Mouse (Mus musculus) midbrain, embryonic 16.5 days (tissue): ENCODE measurements around the gene Cers5. TPM values are rescaled to one million over a fixed set of nuclear protein-coding genes. Genes with fewer than 3 reads are reported as not detected.
A peak's percentile ranks its signal among the peaks of the same experiment; 100 is the strongest.

ENCODE experiments used
- ATAC-seq: fragments of 200-750 bp; cut with Nextera tagmentation; 2 replicates; pipeline ENCODE4 v1.8.0; 2017; ENCODE audit warnings: moderate TSS enrichment
- H3K27ac ChIP-seq: fragments of 300-500 bp; sonication (generic); 2 replicates; pipeline ENCODE4 v1.5.1; 2014; ENCODE audit warnings: mild to moderate bottlenecking, low read length, mixed read lengths
- H3K27me3 ChIP-seq: fragments of 300-500 bp; sonication (generic); 2 replicates; pipeline ENCODE4 v1.6.1; 2014; ENCODE audit warnings: low read depth, low read length, mixed read lengths; ENCODE audit not compliant: control insufficient read depth, insufficient read depth
- H3K36me3 ChIP-seq: fragments of 300-500 bp; sonication (generic); 2 replicates; pipeline ENCODE4 v1.6.1; 2014; ENCODE audit warnings: mild to moderate bottlenecking, low read length, moderate library complexity, mixed read lengths; ENCODE audit not compliant: control insufficient read depth, insufficient read depth
- H3K4me1 ChIP-seq: fragments of 300-500 bp; sonication (generic); 2 replicates; pipeline ENCODE4 v1.6.1; 2014; ENCODE audit warnings: mild to moderate bottlenecking, low read length, mixed read lengths; ENCODE audit not compliant: control insufficient read depth, insufficient read depth
- H3K4me2 ChIP-seq: fragments of 300-500 bp; sonication (generic); 2 replicates; pipeline ENCODE4 v1.6.1; 2014; ENCODE audit warnings: mild to moderate bottlenecking, low read length, mixed read lengths
- H3K4me3 ChIP-seq: fragments of 300-500 bp; sonication (generic); 2 replicates; pipeline ENCODE4 v1.5.1; 2014; ENCODE audit warnings: low read depth, mild to moderate bottlenecking, low read length, moderate library complexity, mixed read lengths
- H3K9ac ChIP-seq: fragments of 300-500 bp; sonication (generic); 2 replicates; pipeline ENCODE4 v1.6.1; 2014; ENCODE audit warnings: low read depth, low read length, mixed read lengths
- H3K9me3 ChIP-seq: fragments of 300-500 bp; sonication (generic); replicated peaks from 2 replicates; pipeline ENCODE4 v1.6.1; 2014; ENCODE audit warnings: mild to moderate bottlenecking, low read length, mixed read lengths; ENCODE audit not compliant: control insufficient read depth, poor library complexity, severe bottlenecking
- WGBS: fragments of 180-500 bp; shearing (Covaris S2); extraction: QIAGEN DNeasy Blood & Tissue Kit; methylation state at CpG from one replicate; pipeline ENCODE4 v1.1.7; 2014; 5-methylcytosine and 5-hydroxymethylcytosine counted together
- polyA plus RNA-seq: library from polyadenylated mRNA; unstranded; fragments of >200 nt; fragmentation: Nextera tagmentation; extraction: Ambion mirVana; gene quantifications from 2 replicates; pipeline ENCODE4 v1.2.1, GENCODE M21; 2015

Cers5 gene
- polyA plus RNA-seq, 1 experiment from 2014 or later: 79.7 TPM

DNA sequence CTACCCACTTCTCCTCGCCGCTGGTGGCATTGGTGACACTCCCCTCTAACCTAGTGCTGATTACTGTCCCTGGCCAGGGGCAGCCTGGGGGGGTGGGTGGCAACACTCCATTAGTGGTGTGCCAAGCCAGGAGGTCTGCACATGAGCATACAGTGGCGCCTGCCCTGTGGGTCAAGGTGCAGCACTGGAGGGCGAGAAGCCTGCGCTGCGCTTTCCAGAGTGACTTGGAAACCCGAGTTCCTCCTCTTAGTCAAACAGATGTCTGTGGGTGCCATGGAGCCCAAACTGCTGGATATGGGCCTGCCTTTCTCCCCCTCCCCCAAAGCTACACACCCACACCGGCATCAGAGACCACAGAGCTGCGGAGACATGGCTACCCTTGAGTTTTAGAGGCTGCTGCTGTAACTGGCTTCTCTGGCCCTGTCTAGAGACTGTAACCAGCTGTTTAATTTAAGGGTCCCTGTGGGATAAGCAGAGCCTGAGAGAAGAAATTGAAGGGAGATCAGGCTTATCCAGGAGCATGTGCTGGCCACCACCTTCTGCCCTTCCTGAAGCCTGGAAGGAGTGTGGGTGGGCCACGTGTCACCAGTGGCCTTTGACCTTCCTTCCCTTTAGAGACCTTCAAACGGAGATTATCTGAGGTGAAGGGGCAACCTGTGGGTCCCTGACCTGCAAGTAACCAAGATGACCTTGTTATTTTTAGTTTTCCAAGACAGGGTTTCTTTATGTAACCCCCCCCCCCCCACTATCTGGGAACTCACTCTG is 56.5 kb downstream of the Cers5 start:
- no peak for ATAC-seq
- H3K9ac ChIP-seq: no peak overlapping the region

DNA sequence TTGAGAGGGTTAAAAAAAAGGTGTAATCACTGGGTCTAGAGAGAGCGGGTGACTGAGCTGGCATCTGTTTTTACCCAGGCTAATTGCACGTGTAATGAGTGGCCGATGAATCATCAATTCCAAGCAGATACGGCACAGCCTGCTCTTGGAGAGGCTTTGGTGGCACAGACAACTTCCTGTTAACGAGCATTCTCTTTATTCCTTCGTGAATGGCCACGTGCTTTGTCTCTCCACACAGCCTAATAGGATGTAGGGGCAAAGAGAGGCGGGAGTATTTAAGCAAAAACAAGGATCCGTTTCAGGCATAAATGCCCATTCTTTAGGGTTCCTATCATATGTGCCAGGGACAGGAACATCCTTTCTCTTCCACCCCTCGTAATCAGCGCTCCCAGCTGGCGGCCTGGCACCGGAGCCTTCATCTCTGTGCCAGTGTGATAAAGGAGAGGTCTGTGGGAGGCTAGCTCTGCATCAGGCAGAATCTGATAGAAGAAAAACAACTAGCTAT is 57.3 kb downstream of the Cers5 start:
- WGBS: 58% methylated on average over 13 of the region's 13 CpGs

More for the DNA sequence above, 56.5 kb downstream of the Cers5 start:
- Histone ChIP-seq H3K4me2 (no peak overlapping the region), H3K4me3 (no peak overlapping the region), H3K9me3 (no peaks in the 10 kb centered on the region), H3K27ac (peak overlapping the region; percentile 69), H3K4me1 (peaks cover 6% of the 10 kb centered on the region; the same call in 1 of the 2 replicates), H3K27me3 (no peaks in the 10 kb centered on the region), H3K36me3 (peaks cover 25% of the 10 kb centered on the region)
- WGBS: 71% methylated on average over 11 of the region's 11 CpGs

DNA sequence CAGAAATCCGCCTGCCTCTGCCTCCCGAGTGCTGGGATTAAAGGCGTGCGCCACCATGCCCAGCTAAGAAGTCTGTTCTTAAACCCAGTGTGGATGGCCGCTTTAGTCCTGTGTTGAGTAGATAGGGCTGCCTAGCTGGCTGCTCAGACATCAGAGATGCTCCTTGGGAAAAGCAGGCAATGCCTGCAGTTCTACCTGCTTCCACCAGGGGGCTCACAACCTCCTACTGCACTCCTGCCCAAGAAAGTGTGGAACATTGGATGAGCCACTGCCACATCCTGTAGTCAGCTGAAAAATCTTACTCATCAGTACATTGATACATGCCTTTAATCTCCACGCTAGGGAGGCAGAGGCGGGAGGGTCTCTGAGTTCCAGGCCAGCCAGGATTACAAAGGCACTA is 57.8 kb downstream of the Cers5 start:
- Histone ChIP-seq H3K27me3 (no peaks in the 10 kb centered on the region), H3K27ac (peak overlapping the region; percentile 69), H3K9me3 (no peaks in the 10 kb centered on the region), H3K4me1 (peaks cover 6% of the 10 kb centered on the region; the same call in 1 of the 2 replicates), H3K4me2 (no peak overlapping the region), H3K36me3 (peaks cover 32% of the 10 kb centered on the region), H3K9ac (no peak overlapping the region), H3K4me3 (no peak overlapping the region)
- WGBS: 39% methylated on average over 7 of the region's 7 CpGs
- peak; percentile 57 for ATAC-seq

More for the DNA sequence above, 57.3 kb downstream of the Cers5 start:
- H3K9me3 ChIP-seq: no peaks in the 10 kb centered on the region
- peaks cover 6% of the 10 kb centered on the region; the same call in 1 of the 2 replicates for H3K4me1 ChIP-seq
- H3K27ac ChIP-seq: peak overlapping the region; percentile 69
- no peaks in the 10 kb centered on the region for H3K27me3 ChIP-seq
- no peak overlapping the region for H3K4me3 ChIP-seq
- peaks cover 28% of the 10 kb centered on the region for H3K36me3 ChIP-seq
- H3K9ac ChIP-seq: no peak overlapping the region
- no peak overlapping the region for H3K4me2 ChIP-seq
- peak; percentile 34; the same call in 1 of the 2 replicates for ATAC-seq

DNA sequence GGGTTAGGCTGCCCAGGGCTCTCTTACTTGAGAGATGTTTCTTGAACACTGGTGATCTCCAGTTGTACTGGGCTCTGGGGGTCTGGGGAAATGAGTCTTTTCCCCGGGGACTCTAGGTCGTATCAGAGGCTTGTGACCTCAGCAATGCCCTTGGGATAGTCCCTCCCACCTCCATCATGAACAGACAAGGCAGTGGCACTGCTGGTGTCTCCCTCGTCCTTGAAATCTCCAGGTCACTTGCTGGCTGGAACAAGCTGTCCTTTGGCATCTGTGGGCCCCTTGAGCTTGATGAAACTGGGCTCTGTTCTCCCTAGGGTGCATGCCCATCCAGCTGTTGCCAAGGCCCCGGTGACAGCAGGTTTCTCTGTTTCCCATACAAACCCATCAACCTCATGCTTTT is 58.5 kb downstream of the Cers5 start:
- H3K27ac ChIP-seq: peak overlapping the region; percentile 34; the same call in 1 of the 2 replicates
- 75% methylated on average over 4 of the region's 4 CpGs for WGBS

DNA sequence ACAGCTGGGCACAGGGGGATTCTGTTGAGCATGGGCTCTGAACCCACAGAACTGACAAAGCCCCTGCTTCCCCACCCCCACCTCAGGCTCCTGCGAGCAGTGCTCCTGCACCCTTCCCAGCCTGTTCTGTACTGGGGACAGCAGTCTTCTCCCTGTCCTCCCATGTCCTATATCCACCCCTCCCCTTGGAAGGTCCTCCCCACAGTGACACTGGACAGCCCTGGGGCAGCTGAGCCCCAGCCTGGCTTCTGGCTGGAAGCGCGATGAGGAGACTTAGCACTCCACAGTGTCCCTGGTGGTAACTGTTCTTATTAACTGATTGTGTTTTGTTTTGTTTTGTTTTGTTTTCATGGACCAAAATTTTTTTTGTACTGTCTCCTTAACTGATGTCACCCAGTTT is 59.1 kb downstream of the Cers5 start:
- Histone ChIP-seq H3K4me1 (peaks cover 6% of the 10 kb centered on the region; the same call in 1 of the 2 replicates), H3K36me3 (peaks cover 42% of the 10 kb centered on the region), H3K9ac (no peak overlapping the region), H3K27me3 (no peaks in the 10 kb centered on the region), H3K9me3 (no peaks in the 10 kb centered on the region), H3K27ac (no peak overlapping the region; the same call in 1 of the 2 replicates), H3K4me2 (no peak overlapping the region), H3K4me3 (no peak overlapping the region)
- ATAC-seq: no peak
- WGBS: 77% methylated on average over 3 of the region's 3 CpGs

More for the DNA sequence above, 58.5 kb downstream of the Cers5 start:
- Histone ChIP-seq H3K4me1 (peaks cover 6% of the 10 kb centered on the region; the same call in 1 of the 2 replicates), H3K4me3 (no peak overlapping the region), H3K9ac (no peak overlapping the region), H3K27me3 (no peaks in the 10 kb centered on the region), H3K4me2 (no peak overlapping the region), H3K36me3 (peaks cover 37% of the 10 kb centered on the region), H3K9me3 (no peaks in the 10 kb centered on the region)
- no peak for ATAC-seq

DNA sequence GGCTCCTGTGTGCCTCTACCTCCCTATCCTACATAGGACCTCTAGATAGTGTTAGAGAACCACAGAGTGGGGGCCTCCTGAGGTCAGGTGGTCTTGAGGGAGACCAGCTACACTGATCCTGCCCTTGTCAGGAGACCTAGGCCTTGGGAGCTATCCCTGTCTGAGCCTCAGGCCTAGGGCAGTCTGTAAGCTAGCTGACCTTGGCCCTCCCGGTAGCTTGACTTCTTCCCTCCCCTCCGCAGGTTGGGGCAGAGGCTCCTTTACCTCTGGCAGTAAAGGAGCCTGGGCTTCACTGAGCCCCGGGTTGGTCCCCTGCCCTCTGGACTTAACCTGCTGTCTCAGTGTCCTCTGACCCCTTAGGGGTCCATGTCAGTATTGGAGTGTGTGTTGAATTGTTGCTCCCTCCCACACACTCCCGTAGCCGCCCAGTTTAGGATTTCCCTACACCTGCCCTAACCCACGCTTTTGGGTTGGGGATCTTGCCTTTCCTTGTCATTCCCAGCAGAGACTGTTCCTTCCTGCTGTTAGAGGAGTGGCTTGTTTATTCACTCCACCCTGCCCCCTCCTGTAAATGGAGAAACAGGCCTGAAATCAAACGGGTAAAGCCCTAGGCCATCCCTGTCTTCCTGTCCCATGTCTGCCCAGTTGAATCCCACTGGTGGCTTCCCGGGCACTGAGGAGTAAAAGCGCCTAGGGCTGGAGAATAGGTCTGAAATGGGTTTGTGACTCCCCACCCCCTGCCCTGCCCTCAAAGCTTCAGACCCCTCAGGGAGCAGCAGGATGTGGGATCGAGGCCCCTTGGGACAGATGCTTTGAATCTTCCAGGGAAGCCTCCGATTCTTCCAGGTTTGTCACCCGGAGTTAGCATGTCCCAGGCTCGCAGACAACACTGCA is 59.8 kb downstream of the Cers5 start:
- no peak overlapping the region for H3K4me2 ChIP-seq
- no peak overlapping the region for H3K4me3 ChIP-seq
- no peak overlapping the region for H3K9ac ChIP-seq
- H3K9me3 ChIP-seq: no peaks in the 10 kb centered on the region
- peaks cover 6% of the 10 kb centered on the region; the same call in 1 of the 2 replicates for H3K4me1 ChIP-seq
- 74% methylated on average over 13 of the region's 13 CpGs for WGBS
- H3K27me3 ChIP-seq: no peaks in the 10 kb centered on the region
- no peak overlapping the region; the same call in 1 of the 2 replicates for H3K27ac ChIP-seq
- ATAC-seq: no peak
- H3K36me3 ChIP-seq: peaks cover 47% of the 10 kb centered on the region

DNA sequence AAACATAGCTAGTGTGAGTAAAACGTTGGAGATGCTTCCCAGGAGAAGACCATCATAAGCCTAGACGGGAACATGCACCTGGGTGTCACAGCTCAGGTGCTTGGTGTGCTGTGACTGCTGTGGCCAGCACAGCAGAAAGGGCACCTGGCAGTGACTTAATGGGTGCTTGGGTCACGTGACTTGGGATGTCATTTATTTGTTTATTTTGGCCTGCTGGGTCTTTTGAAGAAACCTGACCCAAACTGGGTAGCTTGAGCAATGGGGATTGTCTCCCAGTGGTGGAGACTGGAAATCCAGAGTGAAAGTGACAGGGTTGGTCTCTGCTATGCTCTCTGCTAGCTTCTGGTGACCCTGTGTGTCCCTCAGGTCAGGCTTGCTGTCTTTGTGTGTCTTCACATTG is 61.2 kb downstream of the Cers5 start:
- 77% methylated on average over 3 of the region's 3 CpGs for WGBS
- no peaks in the 10 kb centered on the region for H3K27me3 ChIP-seq
- peaks cover 6% of the 10 kb centered on the region; the same call in 1 of the 2 replicates for H3K4me1 ChIP-seq
- H3K9ac ChIP-seq: no peak overlapping the region
- no peak for ATAC-seq
- no peak overlapping the region for H3K27ac ChIP-seq
- no peak overlapping the region for H3K4me2 ChIP-seq
- H3K9me3 ChIP-seq: no peaks in the 10 kb centered on the region
- peaks cover 58% of the 10 kb centered on the region for H3K36me3 ChIP-seq
- H3K4me3 ChIP-seq: no peak overlapping the region

DNA sequence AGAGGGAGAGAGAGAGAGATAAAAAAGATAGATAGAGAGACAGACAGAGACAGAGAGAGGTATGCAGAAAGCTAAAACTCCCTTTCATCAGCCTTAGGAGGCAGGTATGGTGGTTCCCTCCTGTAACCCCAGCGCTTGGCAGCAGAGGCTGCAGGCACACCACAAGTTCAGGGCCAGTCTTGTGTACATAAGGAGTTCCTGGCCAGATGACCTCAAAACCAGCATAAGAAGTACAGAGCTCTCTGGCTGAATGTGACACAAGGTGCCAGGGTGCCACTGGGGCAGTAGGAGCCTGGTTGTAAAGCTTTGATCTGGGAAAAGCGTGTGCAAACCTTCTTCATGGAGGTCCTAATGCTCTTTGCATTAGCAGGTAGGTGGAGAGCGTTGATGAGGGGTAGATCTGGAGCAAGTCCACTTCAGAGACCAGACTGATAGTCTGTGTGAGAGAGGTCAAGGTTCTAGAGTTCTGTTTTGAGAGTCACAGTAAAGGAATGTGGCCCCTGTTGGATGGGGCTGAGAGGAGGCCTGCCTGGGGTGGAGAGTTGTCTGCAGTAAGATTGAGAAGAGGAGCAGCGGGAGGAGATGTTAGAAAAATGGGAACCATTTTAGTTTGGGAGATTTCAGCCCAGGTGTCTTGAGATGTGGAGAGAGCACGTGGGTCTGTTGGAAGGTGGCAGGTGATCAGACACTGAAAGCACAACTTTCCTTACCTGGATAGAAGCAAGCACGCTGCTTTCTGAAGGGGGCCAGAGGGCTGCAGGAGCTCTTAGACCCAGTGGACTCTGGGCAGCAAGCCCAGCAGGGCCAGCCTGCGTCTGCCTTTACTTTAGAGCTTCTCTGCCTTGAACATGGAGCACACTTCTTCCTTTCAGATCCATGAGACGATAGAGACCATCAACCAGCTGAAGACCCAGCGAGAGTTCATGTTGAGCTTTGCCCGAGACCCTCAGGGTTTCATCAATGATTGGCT is 62.2 kb downstream of the Cers5 start:
- Histone ChIP-seq H3K27ac (no peak overlapping the region), H3K4me2 (no peak overlapping the region), H3K36me3 (peaks cover 64% of the 10 kb centered on the region), H3K4me3 (no peak overlapping the region), H3K9ac (no peak overlapping the region), H3K27me3 (no peaks in the 10 kb centered on the region), H3K4me1 (no peaks in the 10 kb centered on the region; the same call in 1 of the 2 replicates), H3K9me3 (no peaks in the 10 kb centered on the region)
- 95% methylated on average over 10 of the region's 10 CpGs for WGBS
- no peak for ATAC-seq
